ENCODE assay signal across 8 mouse cellular contexts in genomic region chr1:180256866-180257265, GRCm38 (mm10). TPM values are rescaled to one million over a fixed set of nuclear protein-coding genes. Genes with fewer than 3 reads are reported as not detected.
DNase-seq lines count a peak whose midpoint lies in the region; ATAC-seq and TF ChIP-seq lines count a peak whose summit lies in the region.

No protein-coding gene starts in this region.

- peak in 1 of 2 experiments; percentile 30 for DNase-seq in cerebellum, adult 2 months
- DNase-seq in cerebellum, adult 11 months = no peak
- DNase-seq in lung, postnatal 0 days (ENCODE audit: low spot score) = no peak
- DNase-seq in lung, postnatal 10 days = no peak
- no peak for DNase-seq in limb, embryonic 14.5 days (ENCODE audit: low spot score)
- DNase-seq in embryo, embryonic 11 days = no peak
- DNase-seq in thymus, postnatal 25 days = no peak

- H3K36me3 ChIP-seq in lung, postnatal 0 days (ENCODE audit: insufficient read depth, low read length) = no peaks in the 10 kb centered on the region
- no peaks in the 10 kb centered on the region for H3K36me3 ChIP-seq in limb, embryonic 14.5 days (ENCODE audit: control insufficient read depth, insufficient read depth, low read length)
- no peaks in the 10 kb centered on the region for H3K36me3 ChIP-seq in stomach, embryonic 15.5 days

- H3K27ac ChIP-seq in cerebellum, adult 2 months (ENCODE audit: insufficient read depth, low read length) = no peak overlapping the region
- peak overlapping the region; percentile 90; the same call in 1 of the 2 replicates for H3K27ac ChIP-seq in lung, postnatal 0 days (ENCODE audit: low read length)
- no peak overlapping the region for H3K27ac ChIP-seq in limb, embryonic 14.5 days (replicated peaks; ENCODE audit: low read depth, low read length)
- no peak overlapping the region for H3K27ac ChIP-seq in stomach, embryonic 15.5 days

- H3K9ac ChIP-seq in lung, postnatal 0 days (replicated peaks; ENCODE audit: low read depth) = 0 out of 2 replicates have a peak overlapping the region, but pooled peaks have one; percentile 82
- peak overlapping the region; percentile 71 for H3K9ac ChIP-seq in limb, embryonic 14.5 days (ENCODE audit: low read depth, low read length, severe bottlenecking)
- no peak overlapping the region for H3K9ac ChIP-seq in stomach, embryonic 15.5 days

- no peaks in the 10 kb centered on the region for H3K27me3 ChIP-seq in cerebellum, adult 2 months (ENCODE audit: control insufficient read depth, insufficient read depth, low read length)
- no peaks in the 10 kb centered on the region for H3K27me3 ChIP-seq in lung, postnatal 0 days (replicated peaks; ENCODE audit: insufficient read depth, low read length)
- H3K27me3 ChIP-seq in limb, embryonic 14.5 days (ENCODE audit: control insufficient read depth, insufficient read depth, low read length) = no peaks in the 10 kb centered on the region
- no peaks in the 10 kb centered on the region for H3K27me3 ChIP-seq in stomach, embryonic 15.5 days (replicated peaks)

- H3K4me3 ChIP-seq in cerebellum, adult 2 months (replicated peaks; ENCODE audit: insufficient read depth, low read depth, low read length) = peak overlapping the region; percentile 87
- H3K4me3 ChIP-seq in lung, postnatal 0 days (ENCODE audit: low read depth, low read length) = peak overlapping the region; percentile 78
- peak overlapping the region; percentile 65 for H3K4me3 ChIP-seq in limb, embryonic 14.5 days (replicated peaks; ENCODE audit: low read length)
- peak overlapping the region; percentile 76 for H3K4me3 ChIP-seq in stomach, embryonic 15.5 days (replicated peaks)

- no peaks in the 10 kb centered on the region for H3K4me1 ChIP-seq in cerebellum, adult 2 months (ENCODE audit: control insufficient read depth, insufficient read depth, low read length)
- peaks cover 10% of the 10 kb centered on the region; the same call in 1 of the 2 replicates for H3K4me1 ChIP-seq in lung, postnatal 0 days (ENCODE audit: insufficient read depth, low read depth, low read length)
- H3K4me1 ChIP-seq in limb, embryonic 14.5 days (ENCODE audit: control insufficient read depth, insufficient read depth, low read length) = peaks cover 9% of the 10 kb centered on the region; the same call in 1 of the 2 replicates
- H3K4me1 ChIP-seq in stomach, embryonic 15.5 days = 0 out of 2 replicates have a peak, but pooled peaks cover 10% of the 10 kb centered on the region

- WGBS in cerebellum, adult 2 months = 56% methylated on average over 4 of the region's 4 CpGs
- 53% methylated on average over 4 of the region's 4 CpGs for WGBS in lung, postnatal 0 days
- 59% methylated on average over 4 of the region's 4 CpGs for WGBS in limb, embryonic 14.5 days
- 52% methylated on average over 4 of the region's 4 CpGs for WGBS in stomach, embryonic 15.5 days

- no peaks in the 10 kb centered on the region for H3K9me3 ChIP-seq in lung, postnatal 0 days (ENCODE audit: low read length)
- H3K9me3 ChIP-seq in limb, embryonic 14.5 days (ENCODE audit: control insufficient read depth, low read length) = no peaks in the 10 kb centered on the region
- H3K9me3 ChIP-seq in stomach, embryonic 15.5 days = no peaks in the 10 kb centered on the region

- TF ChIP-seq POLR2A in cerebellum, adult 2 months (IDR thresholded peaks at IDR 0.05; ENCODE audit: borderline replicate concordance, insufficient read depth, low read length) = no peak
- TF ChIP-seq POLR2A in limb, embryonic 14.5 days (IDR thresholded peaks at IDR 0.05; ENCODE audit: borderline replicate concordance, extremely low read depth, insufficient read depth, insufficient read length) = no peak

- peak overlapping the region; percentile 99 for H3K4me2 ChIP-seq in lung, postnatal 0 days (replicated peaks; ENCODE audit: low read depth, low read length)
- peak overlapping the region; percentile 98 for H3K4me2 ChIP-seq in limb, embryonic 14.5 days (replicated peaks; ENCODE audit: low read depth, low read length, severe bottlenecking)
- H3K4me2 ChIP-seq in stomach, embryonic 15.5 days = peak overlapping the region; percentile 95

- no peak for TF ChIP-seq CTCF in cerebellum, adult 2 months (IDR thresholded peaks at IDR 0.05; ENCODE audit: borderline replicate concordance, insufficient read depth, low read depth, low read length)
- no peak for TF ChIP-seq CTCF in lung, postnatal 0 days (IDR thresholded peaks at IDR 0.05)

- TF ChIP-seq EP300 in lung, postnatal 0 days (IDR thresholded peaks at IDR 0.05) = no peak

- no peak for ATAC-seq in lung, postnatal 0 days
- no peak for ATAC-seq in limb, embryonic 14.5 days (ENCODE audit: low FRiP score, low read depth)
- no peak for ATAC-seq in stomach, embryonic 15.5 days (ENCODE audit: insufficient read depth, low FRiP score, low read depth)

RNA-seq across cellular contexts. Expression of gene Psen2, which starts 6.4 kb away (rescaled TPM):
- polyA plus RNA-seq in cerebellum, adult 2 months (2012; rRNA removed) = 46.6 and 53.2 TPM in 2 replicates
- polyA plus RNA-seq in lung, postnatal 0 days (2015; fragmentation: Nextera tagmentation; extraction: Ambion mirVana) = 25.1 and 26.4 TPM in 2 replicates
- polyA plus RNA-seq in limb, embryonic 14.5 days (2012; rRNA removed) = 23.0 and 23.4 TPM in 2 replicates
- polyA plus RNA-seq in limb, embryonic 14.5 days (2014; fragmentation: Nextera tagmentation; extraction: Ambion mirVana) = 14.1 and 17.1 TPM in 2 replicates
- 19.2 and 20.3 TPM in 2 replicates for polyA plus RNA-seq in stomach, embryonic 15.5 days (2015; fragmentation: Nextera tagmentation; extraction: Ambion mirVana)

RNA-seq across cellular contexts. Expression of gene Coq8a, which starts 57.5 kb away (rescaled TPM):
- 51.2 and 56.0 TPM in 2 replicates for polyA plus RNA-seq in cerebellum, adult 2 months (2012; rRNA removed)
- 16.4 and 18.6 TPM in 2 replicates for polyA plus RNA-seq in lung, postnatal 0 days (2015; fragmentation: Nextera tagmentation; extraction: Ambion mirVana)
- 4.3 and 6.3 TPM in 2 replicates for polyA plus RNA-seq in limb, embryonic 14.5 days (2012; rRNA removed)
- 8.1 TPM in 2 replicates for polyA plus RNA-seq in limb, embryonic 14.5 days (2014; fragmentation: Nextera tagmentation; extraction: Ambion mirVana)
- 16.0 and 20.6 TPM in 2 replicates for polyA plus RNA-seq in stomach, embryonic 15.5 days (2015; fragmentation: Nextera tagmentation; extraction: Ambion mirVana)
